Mouse (Mus musculus) embryonic fibroblast, embryonic 13.5 days (primary cell): ENCODE data around the gene Asb4. TPM values are rescaled to one million over a fixed set of nuclear protein-coding genes. Genes with fewer than 3 reads are reported as not detected.

Source experiments
- H3K27ac ChIP-seq: 2 replicates; pipeline ENCODE4 v1.5.1; 2012; ENCODE audit warnings: low read length, control low read depth, inconsistent platforms; ENCODE audit not compliant: insufficient read depth
- H3K4me1 ChIP-seq: 2 replicates; pipeline ENCODE4 v1.6.1; 2011; ENCODE audit warnings: low read length; ENCODE audit not compliant: control insufficient read depth, insufficient read depth
- H3K4me3 ChIP-seq: 2 replicates; pipeline ENCODE4 v1.5.1; 2011; ENCODE audit warnings: mild to moderate bottlenecking, control low read depth, low read length; ENCODE audit not compliant: insufficient read depth
- CTCF ChIP-seq: IDR thresholded peaks from 2 replicates; pipeline ENCODE4 v1.5.1; 2011; ENCODE audit warnings: mild to moderate bottlenecking, control low read depth, low read length, moderate library complexity, borderline replicate concordance; ENCODE audit not compliant: insufficient read depth
- POLR2A ChIP-seq: IDR thresholded peaks from 2 replicates; pipeline ENCODE4 v1.6.1; 2011; ENCODE audit warnings: low read depth, mild to moderate bottlenecking, control low read depth, low read length, moderate library complexity
- polyA plus RNA-seq: library from polyadenylated mRNA; stranded (reverse); fragments of >200 nt; gene quantifications from 2 replicates; pipeline ENCODE4 v1.2.4, GENCODE M21; 2011; ENCODE audit warnings: low read depth; ENCODE audit not compliant: missing spikeins, insufficient read length

Gene Asb4
- polyA plus RNA-seq, 1 experiment, result 4.4 TPM

- Histone ChIP-seq H3K4me3 (no peak overlapping the region), H3K27ac (no peak overlapping the region), H3K4me1 (no peaks in the 10 kb centered on the region)
- no peak for TF ChIP-seq CTCF
- TF ChIP-seq POLR2A, result no peak
Observed at GRCm38 (mm10) chr6:5470480-5471318, 87.5 kb downstream of the Asb4 start.

GRCm38 (mm10) chr6:5472692-5473091 is 89.5 kb downstream of the Asb4 start:
- H3K27ac ChIP-seq, result no peak overlapping the region
- H3K4me3 ChIP-seq, result no peak overlapping the region
- TF ChIP-seq POLR2A, result no peak
- no peak for TF ChIP-seq CTCF
- H3K4me1 ChIP-seq, result no peaks in the 10 kb centered on the region

GRCm38 (mm10) chr6:5474021-5474420 is 90.8 kb downstream of the Asb4 start:
- no peak for TF ChIP-seq CTCF
- TF ChIP-seq POLR2A, result no peak
- no peak overlapping the region for H3K27ac ChIP-seq
- no peaks in the 10 kb centered on the region for H3K4me1 ChIP-seq
- H3K4me3 ChIP-seq, result no peak overlapping the region

GRCm38 (mm10) chr6:5481066-5481465 is 97.9 kb downstream of the Asb4 start:
- Histone ChIP-seq H3K4me1 (no peaks in the 10 kb centered on the region), H3K27ac (no peak overlapping the region), H3K4me3 (no peak overlapping the region)
- TF ChIP-seq POLR2A, result no peak
- TF ChIP-seq CTCF, result no peak

- TF ChIP-seq POLR2A (no peak), CTCF (no peak)
- H3K27ac ChIP-seq, result no peak overlapping the region
- H3K4me1 ChIP-seq, result no peaks in the 10 kb centered on the region
- H3K4me3 ChIP-seq, result no peak overlapping the region
Observed at GRCm38 (mm10) chr6:5482270-5482783, 99.1 kb downstream of the Asb4 start.

Other genes with a start within 250 kb of the Asb4 start
- gene Pon1, start 189.4 kb upstream of the Asb4 start, polyA plus RNA-seq, result not detected in 2 replicates
- 33.5 and 35.6 TPM in 2 replicates for gene Pon3, start 127.1 kb upstream of the Asb4 start, polyA plus RNA-seq
- 23.0 and 31.0 TPM in 2 replicates for gene Pon2, start 84.9 kb upstream of the Asb4 start, polyA plus RNA-seq
- 8.5 and 10.0 TPM in 2 replicates for gene Pdk4, start 112.9 kb downstream of the Asb4 start, polyA plus RNA-seq